Mouse (Mus musculus) ES-E14 (cell line): ENCODE measurements around the gene Gprc6a. TPM values are rescaled to one million over a fixed set of nuclear protein-coding genes. Genes with fewer than 3 reads are reported as not detected.
A peak's percentile ranks its signal among the peaks of the same experiment; 100 is the strongest.

Experiments used
- DNase-seq: peaks from one replicate; pipeline ENCODE4 v3.0.0-alpha.2; 2013; ENCODE audit warnings: low read depth, low spot score
- H3K27ac ChIP-seq: 2 replicates; pipeline ENCODE4 v1.5.1; 2012; ENCODE audit warnings: low read depth, mild to moderate bottlenecking, low read length, moderate library complexity, mixed read lengths; ENCODE audit not compliant: poor library complexity, insufficient read depth, severe bottlenecking
- H3K36me3 ChIP-seq: 2 replicates; pipeline ENCODE4 v1.6.1; 2012; ENCODE audit warnings: mild to moderate bottlenecking, low read length, moderate library complexity, mixed read lengths; ENCODE audit not compliant: control insufficient read depth, poor library complexity, insufficient read depth, severe bottlenecking
- H3K4me1 ChIP-seq, 2 experiments: fragments of 150-350 bp in 1 of 2; sonication (generic) in 1 of 2; 2 replicates each; pipeline ENCODE4 v1.6.1; 2012; ENCODE audit warnings: low read length in 2 of 2, mild to moderate bottlenecking in 1 of 2, mixed read lengths in 1 of 2; ENCODE audit not compliant: control insufficient read depth in 2 of 2, insufficient read depth in 2 of 2, poor library complexity in 1 of 2
- H3K4me3 ChIP-seq, 2 experiments: fragments of 150-350 bp in 1 of 2; sonication (generic) in 1 of 2; 2 replicates each; pipeline ENCODE4 v1.5.1; 2012; ENCODE audit warnings: low read length in 2 of 2, low read depth in 1 of 2, mild to moderate bottlenecking in 1 of 2, mixed read lengths in 1 of 2; ENCODE audit not compliant: insufficient read depth in 1 of 2, poor library complexity in 1 of 2, severe bottlenecking in 1 of 2
- H3K9ac ChIP-seq: 2 replicates; pipeline ENCODE4 v1.6.1; 2012; ENCODE audit warnings: low read depth, mild to moderate bottlenecking, low read length, mixed read lengths; ENCODE audit not compliant: poor library complexity, insufficient read depth, severe bottlenecking
- H3K9me3 ChIP-seq: fragments of 150-350 bp; sonication (generic); 2 replicates; pipeline ENCODE4 v1.6.1; 2012; ENCODE audit warnings: low read depth, mild to moderate bottlenecking, low read length; ENCODE audit not compliant: control insufficient read depth, insufficient read depth
- CHD2 ChIP-seq: IDR thresholded peaks from 2 replicates; pipeline ENCODE4 v1.6.1; 2014; ENCODE audit warnings: mild to moderate bottlenecking, low read depth, low read length, inconsistent platforms
- HCFC1 ChIP-seq: IDR thresholded peaks from 2 replicates; pipeline ENCODE4 v1.6.1; 2012; ENCODE audit warnings: low read length, inconsistent platforms, borderline replicate concordance; ENCODE audit not compliant: insufficient read depth
- MAFK ChIP-seq: IDR thresholded peaks from 2 replicates; pipeline ENCODE4 v1.6.1; 2014; ENCODE audit warnings: mild to moderate bottlenecking, low read depth, low read length, inconsistent platforms; ENCODE audit not compliant: insufficient read depth
- ZC3H11A ChIP-seq: IDR thresholded peaks from 2 replicates; pipeline ENCODE4 v1.6.1; 2012; ENCODE audit warnings: low read depth, mild to moderate bottlenecking, inconsistent platforms, low read length, borderline replicate concordance
- ZNF384 ChIP-seq: IDR thresholded peaks from 2 replicates; pipeline ENCODE4 v1.6.1; 2012; ENCODE audit warnings: low read depth, low read length, inconsistent platforms
- in situ Hi-C, 2 experiments: fragments of 600-800 bp; cut with MboI; formaldehyde crosslinking; loops; one replicate each; pipeline ENCODE4 v1.15.1; 2025; ENCODE audit warnings: low sequenced_read_pairs in 2 of 2, inconsistent platforms in 1 of 2; ENCODE audit not compliant: unreplicated experiment in 2 of 2
- total RNA-seq: library from RNA; depleted of rRNA; stranded (reverse); fragments of 300-350 nt; gene quantifications from 2 replicates; pipeline ENCODE4 v1.2.3, GENCODE M21; 2012; rRNA removed

The Gprc6a gene
- not detected in 2 replicates for total RNA-seq

GRCm38 (mm10) chr10:51631411-51632136 is at the start of gene Gprc6a:
TSS of gene Gprc6a (minus strand) at chr10:51631461.
- no peak within 1 kb of the TSS for H3K4me3 ChIP-seq
- no peak within 1 kb of the TSS for H3K27ac ChIP-seq
- H3K36me3 ChIP-seq: no peaks in the 10 kb centered on the region
- in situ Hi-C loops: no loop called here
- TF ChIP-seq HCFC1 (no peak), CHD2 (no peak)
- no peak within 1 kb of the TSS for H3K9ac ChIP-seq
- no peaks in the 10 kb centered on the region for H3K9me3 ChIP-seq
- no peak for DNase-seq
- no peaks in the 10 kb centered on the region for H3K4me1 ChIP-seq

- no peak overlapping the region for H3K27ac ChIP-seq
- in situ Hi-C loops: no loop called here
- TF ChIP-seq MAFK (no peak), CHD2 (no peak), HCFC1 (no peak), ZNF384 (no peak), ZC3H11A (no peak)
- no peaks in the 10 kb centered on the region for H3K4me1 ChIP-seq
- no peaks in the 10 kb centered on the region for H3K36me3 ChIP-seq
- H3K4me3 ChIP-seq: peak overlapping the region; percentile 58 to 68; a peak in 2 of 4 replicates
- no peak for DNase-seq
- H3K9ac ChIP-seq: no peak overlapping the region
- no peaks in the 10 kb centered on the region for H3K9me3 ChIP-seq
Observed at GRCm38 (mm10) chr10:51678251-51678639, 47.0 kb upstream of the Gprc6a start.

- in situ Hi-C loops: no loop called here
- peak within 1 kb of the TSS; percentile 20; the same call in 1 of the 2 replicates for H3K9ac ChIP-seq
- peak; percentile 33 for DNase-seq
- no peak within 1 kb of the TSS for H3K27ac ChIP-seq
- H3K9me3 ChIP-seq: no peaks in the 10 kb centered on the region
- no peaks in the 10 kb centered on the region for H3K36me3 ChIP-seq
- no peak for TF ChIP-seq ZC3H11A
- TF ChIP-seq CHD2: no peak
- no peak for TF ChIP-seq ZNF384
- no peak for TF ChIP-seq MAFK
- no peak for TF ChIP-seq HCFC1
- H3K4me3 ChIP-seq: peak within 1 kb of the TSS; percentile 58 to 68
- H3K4me1 ChIP-seq: no peaks in the 10 kb centered on the region
Observed at GRCm38 (mm10) chr10:51677548-51678250, 46.4 kb upstream of the Gprc6a start, which contains the start of gene Rfx6. TSS of gene Rfx6 (plus strand) at chr10:51677756.

GRCm38 (mm10) chr10:51672082-51672779 is 41.0 kb upstream of the Gprc6a start:
- in situ Hi-C loops: no loop called here
- H3K9ac ChIP-seq: no peak overlapping the region
- no peak for DNase-seq
- no peaks in the 10 kb centered on the region for H3K9me3 ChIP-seq
- no peak overlapping the region for H3K4me3 ChIP-seq
- H3K36me3 ChIP-seq: no peaks in the 10 kb centered on the region
- no peak overlapping the region for H3K27ac ChIP-seq
- H3K4me1 ChIP-seq: no peaks in the 10 kb centered on the region
- no peak for TF ChIP-seq ZC3H11A
- no peak for TF ChIP-seq ZNF384
- no peak for TF ChIP-seq CHD2
- TF ChIP-seq MAFK: no peak
